Mouse (Mus musculus) testis, adult 2 months (tissue): ENCODE measurements around the gene Ppard.

ENCODE experiments used
- CTCF ChIP-seq: fragments of 200-500 bp; IDR thresholded peaks from 2 replicates; pipeline ENCODE4 v1.5.1; 2012; ENCODE audit warnings: low read depth, mild to moderate bottlenecking, inconsistent platforms, low read length, moderate library complexity; ENCODE audit not compliant: control insufficient read depth, insufficient read depth, insufficient replicate concordance
- POLR2A ChIP-seq: fragments of 200-500 bp; IDR thresholded peaks from 2 replicates; pipeline ENCODE4 v1.6.1; 2012; ENCODE audit warnings: low read depth, mild to moderate bottlenecking, inconsistent platforms, low read length, moderate library complexity; ENCODE audit not compliant: control insufficient read depth

- no peak for TF ChIP-seq CTCF
- TF ChIP-seq POLR2A = no peak
These were observed 112.8 kb downstream of the Ppard start for GRCm38 (mm10) chr17:28345271-28345721.
